Mouse (Mus musculus) testis, adult 2 months (tissue): ENCODE results near the gene Dus3l. TPM values are rescaled to one million over a fixed set of nuclear protein-coding genes. Genes with fewer than 3 reads are reported as not detected.

Experiments
- H3K27ac ChIP-seq: fragments of 200-500 bp; 2 replicates; pipeline ENCODE4 v1.5.1; 2012; ENCODE audit warnings: low read depth, low read length; ENCODE audit not compliant: control insufficient read depth, insufficient read depth
- H3K27me3 ChIP-seq: fragments of 200-500 bp; 2 replicates; pipeline ENCODE4 v1.6.1; 2012; ENCODE audit warnings: mild to moderate bottlenecking, low read length, moderate library complexity; ENCODE audit not compliant: control insufficient read depth, insufficient read depth
- H3K36me3 ChIP-seq: fragments of 200-500 bp; 2 replicates; pipeline ENCODE4 v1.6.1; 2012; ENCODE audit warnings: mild to moderate bottlenecking, low read length; ENCODE audit not compliant: control insufficient read depth, insufficient read depth
- H3K4me1 ChIP-seq: fragments of 200-500 bp; 2 replicates; pipeline ENCODE4 v1.6.1; 2012; ENCODE audit warnings: low read length; ENCODE audit not compliant: control insufficient read depth, insufficient read depth
- H3K4me3 ChIP-seq: fragments of 200-500 bp; 2 replicates; pipeline ENCODE4 v1.5.1; 2012; ENCODE audit warnings: low read depth, mild to moderate bottlenecking, low read length, moderate library complexity, mixed read lengths; ENCODE audit not compliant: control insufficient read depth
- CTCF ChIP-seq: fragments of 200-500 bp; IDR thresholded peaks from 2 replicates; pipeline ENCODE4 v1.5.1; 2012; ENCODE audit warnings: low read depth, mild to moderate bottlenecking, inconsistent platforms, low read length, moderate library complexity; ENCODE audit not compliant: control insufficient read depth, insufficient read depth, insufficient replicate concordance
- POLR2A ChIP-seq: fragments of 200-500 bp; IDR thresholded peaks from 2 replicates; pipeline ENCODE4 v1.6.1; 2012; ENCODE audit warnings: low read depth, mild to moderate bottlenecking, inconsistent platforms, low read length, moderate library complexity; ENCODE audit not compliant: control insufficient read depth
- polyA plus RNA-seq: library from polyadenylated mRNA; depleted of rRNA; stranded (reverse); fragments of >200 nt; gene quantifications from 2 replicates; pipeline ENCODE4 v1.2.3, GENCODE M21; 2012

Gene Dus3l
- polyA plus RNA-seq, 1 experiment: 29.7 TPM

DNA sequence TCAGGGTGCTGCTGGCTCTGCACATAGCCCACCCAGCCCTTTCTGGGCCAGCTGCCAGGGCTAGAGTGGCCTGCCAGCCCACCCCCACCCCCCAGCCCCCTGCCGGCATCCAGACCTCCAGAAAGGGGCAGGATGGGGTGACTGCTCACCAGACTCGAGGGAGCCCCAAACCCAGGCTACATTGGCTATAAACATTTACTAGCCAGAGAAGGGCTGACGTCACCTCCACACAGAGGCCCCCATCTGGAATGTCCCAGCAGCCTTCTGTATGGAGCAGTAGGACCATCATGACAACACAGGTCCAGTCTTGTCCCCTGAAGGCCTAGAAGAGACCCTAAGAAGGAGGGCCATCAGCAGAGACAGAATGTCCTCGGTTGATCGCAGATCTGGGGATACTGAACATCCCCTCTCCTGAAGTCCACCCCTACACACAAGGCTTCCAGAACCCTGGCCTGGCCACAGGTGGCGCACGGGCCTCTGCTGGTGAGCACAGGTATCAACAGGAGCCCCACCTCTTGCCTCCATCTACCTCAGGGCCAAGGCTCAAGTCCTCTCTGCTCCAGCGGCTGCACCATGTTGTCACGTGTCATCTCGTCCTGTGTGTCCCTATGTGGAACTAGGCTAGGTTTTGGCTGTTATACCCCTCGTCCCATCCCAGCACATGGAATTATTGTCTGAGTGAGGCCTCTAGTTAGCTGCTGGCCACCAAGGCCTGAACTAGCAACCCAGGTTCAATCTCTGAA is 41.0 kb upstream of the Dus3l start:
- TF ChIP-seq POLR2A: no peak
- no peak for TF ChIP-seq CTCF
- Histone ChIP-seq H3K4me3 (no peak overlapping the region), H3K27ac (no peak overlapping the region), H3K36me3 (no peaks in the 10 kb centered on the region; the same call in 1 of the 2 replicates), H3K27me3 (no peaks in the 10 kb centered on the region), H3K4me1 (peaks cover 12% of the 10 kb centered on the region)

- no peak overlapping the region for H3K27ac ChIP-seq
Observed at GRCm38 (mm10) chr17:56727029-56727649, 37.4 kb upstream of the Dus3l start.

GRCm38 (mm10) chr17:56727659-56728058 is 36.9 kb upstream of the Dus3l start:
- no peaks in the 10 kb centered on the region for H3K27me3 ChIP-seq
- TF ChIP-seq CTCF: no peak
- TF ChIP-seq POLR2A: no peak
- no peak overlapping the region for H3K4me3 ChIP-seq
- H3K27ac ChIP-seq: no peak overlapping the region
- H3K4me1 ChIP-seq: peaks cover 12% of the 10 kb centered on the region
- H3K36me3 ChIP-seq: no peaks in the 10 kb centered on the region

More at GRCm38 (mm10) chr17:56727029-56727649, 37.4 kb upstream of the Dus3l start:
- H3K4me1 ChIP-seq: peaks cover 12% of the 10 kb centered on the region
- H3K27me3 ChIP-seq: no peaks in the 10 kb centered on the region
- no peaks in the 10 kb centered on the region for H3K36me3 ChIP-seq
- H3K4me3 ChIP-seq: no peak overlapping the region
- TF ChIP-seq CTCF: no peak
- no peak for TF ChIP-seq POLR2A

DNA sequence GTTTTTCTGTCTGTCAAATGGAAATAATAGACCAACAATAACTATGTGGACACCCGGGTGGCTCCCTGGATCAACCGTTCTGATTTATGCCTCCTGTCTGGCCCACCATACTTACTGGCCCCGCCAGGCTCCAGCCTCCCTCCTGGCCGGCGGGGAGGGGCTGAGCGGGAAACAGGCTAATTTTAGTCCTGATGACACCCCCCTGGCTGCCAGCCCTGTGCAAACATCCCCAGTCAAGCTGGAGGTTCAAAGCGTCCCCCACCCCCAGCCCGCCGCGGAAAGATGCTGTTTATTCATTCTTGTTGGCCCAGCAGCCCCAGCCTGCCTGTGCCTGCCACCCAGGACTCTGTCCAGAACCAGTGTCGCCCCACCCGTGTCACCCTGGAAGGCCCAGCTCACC is 36.4 kb upstream of the Dus3l start:
- Histone ChIP-seq H3K4me1 (peaks cover 12% of the 10 kb centered on the region), H3K27me3 (no peaks in the 10 kb centered on the region), H3K4me3 (no peak overlapping the region), H3K27ac (no peak overlapping the region), H3K36me3 (no peaks in the 10 kb centered on the region)
- no peak for TF ChIP-seq CTCF
- TF ChIP-seq POLR2A: no peak

DNA sequence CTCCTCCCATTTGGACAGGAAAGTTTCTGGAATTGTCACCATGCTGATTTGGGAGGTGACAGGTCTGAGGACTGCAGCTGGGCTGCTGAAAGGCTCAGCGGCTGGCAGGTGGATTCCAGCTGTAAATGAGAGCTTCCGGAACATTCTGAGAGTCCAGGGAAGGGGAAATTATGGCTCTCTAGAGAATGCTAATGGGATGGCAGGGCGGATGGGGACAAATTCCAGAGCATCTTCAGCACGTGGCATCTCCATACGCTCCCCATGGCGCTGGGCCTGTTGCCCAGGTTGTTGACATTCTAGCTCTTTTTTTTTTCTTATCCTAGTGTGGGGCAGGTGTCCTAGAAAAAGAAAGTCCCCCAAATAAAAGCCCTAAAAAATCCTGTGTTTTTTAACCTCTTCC is 35.4 kb upstream of the Dus3l start:
- no peaks in the 10 kb centered on the region for H3K27me3 ChIP-seq
- H3K4me1 ChIP-seq: peaks cover 12% of the 10 kb centered on the region
- H3K27ac ChIP-seq: no peak overlapping the region
- no peaks in the 10 kb centered on the region for H3K36me3 ChIP-seq
- H3K4me3 ChIP-seq: no peak overlapping the region
- TF ChIP-seq CTCF (no peak), POLR2A (no peak)

DNA sequence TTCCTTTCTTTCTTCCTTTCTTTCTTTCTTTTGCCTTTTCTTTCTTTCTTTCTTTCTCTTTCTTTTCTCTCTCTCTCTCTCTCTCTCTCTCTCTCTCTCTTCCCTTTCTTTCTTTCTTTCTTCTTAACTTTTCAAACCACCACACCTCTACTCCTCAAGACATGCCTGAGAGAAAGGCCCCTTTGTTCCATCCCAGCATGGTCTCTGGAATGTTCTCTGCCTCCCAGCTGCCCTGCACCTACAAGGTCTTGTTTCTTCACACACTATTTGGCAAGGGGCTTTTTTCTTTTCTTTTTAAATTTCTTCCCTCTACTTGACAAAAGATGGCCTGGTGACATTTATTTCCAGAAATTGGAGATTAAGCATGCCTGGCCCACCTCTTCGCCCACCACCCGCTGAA is 34.9 kb upstream of the Dus3l start:
- H3K27ac ChIP-seq: no peak overlapping the region
- peaks cover 12% of the 10 kb centered on the region for H3K4me1 ChIP-seq
- no peak overlapping the region for H3K4me3 ChIP-seq
- no peaks in the 10 kb centered on the region for H3K27me3 ChIP-seq
- TF ChIP-seq CTCF: no peak
- no peak for TF ChIP-seq POLR2A
- H3K36me3 ChIP-seq: no peaks in the 10 kb centered on the region

- no peaks in the 10 kb centered on the region for H3K36me3 ChIP-seq
- H3K27me3 ChIP-seq: no peaks in the 10 kb centered on the region
- no peak overlapping the region for H3K4me3 ChIP-seq
- TF ChIP-seq POLR2A (no peak), CTCF (peak; percentile 81)
- H3K27ac ChIP-seq: no peak overlapping the region
- H3K4me1 ChIP-seq: peaks cover 6% of the 10 kb centered on the region
Observed at GRCm38 (mm10) chr17:56736534-56736933, 28.0 kb upstream of the Dus3l start.
